10 mouse cellular contexts compared by ENCODE assay signal in the genomic region with DNA sequence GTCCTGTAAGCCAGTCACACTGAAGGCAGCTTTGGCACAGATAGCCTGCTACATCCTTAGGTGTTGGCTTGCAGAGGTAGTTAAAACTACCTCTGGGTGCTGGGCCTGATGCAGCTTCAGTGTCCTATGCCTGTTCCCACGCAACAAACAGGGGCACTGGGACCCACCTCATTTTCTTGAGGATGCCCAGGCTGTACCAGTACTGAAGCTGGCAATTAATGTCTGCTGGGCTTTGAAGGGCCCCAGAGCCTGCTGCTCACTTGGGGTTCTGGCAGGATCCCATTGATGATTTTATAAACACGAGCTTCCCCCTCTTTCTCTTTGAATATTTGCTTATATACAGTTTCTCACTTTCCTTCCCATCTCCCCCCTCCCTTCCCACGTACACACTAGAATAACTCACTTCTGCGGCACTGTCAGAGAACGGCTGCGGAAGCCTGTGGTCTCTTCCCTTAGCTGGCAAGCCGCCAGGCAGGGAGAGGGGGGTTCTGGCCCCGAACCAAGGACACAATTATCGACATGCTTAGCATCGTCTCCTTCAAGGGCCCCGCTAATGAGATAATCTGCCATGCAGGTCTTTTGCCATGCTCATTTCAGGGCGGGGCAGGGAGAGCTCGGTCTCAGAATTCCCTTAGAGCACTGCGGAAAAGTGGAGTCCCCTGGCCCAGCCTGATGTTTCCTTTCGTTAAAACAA.
DNase-seq lines count a peak whose midpoint lies in the region; ATAC-seq lines count a peak whose summit lies in the region.
"Had no signal": no experiment of that assay in that cellular context is flagged by ENCODE, and none has a peak within 500 bp of the region (broad histone marks: within the 10 kb centered on the region; RNA-seq: fewer than 3 reads in every experiment).

No protein-coding gene starts in this region.

- no peaks in the 10 kb centered on the region for H3K27me3 ChIP-seq in embryonic facial prominence, embryonic 10.5 days (replicated peaks; ENCODE audit: low read depth, poor library complexity, severe bottlenecking)
- no peaks in the 10 kb centered on the region for H3K27me3 ChIP-seq in hindbrain, embryonic 14.5 days (ENCODE audit: control insufficient read depth, insufficient read depth, low read length)
- 0 out of 2 replicates have a peak, but pooled peaks cover 6% of the 10 kb centered on the region for H3K27me3 ChIP-seq in midbrain, embryonic 15.5 days (replicated peaks)

- H3K4me2 ChIP-seq in hindbrain, embryonic 14.5 days (replicated peaks), result no peak overlapping the region
- no peak overlapping the region for H3K4me2 ChIP-seq in midbrain, embryonic 15.5 days

- H3K4me3 ChIP-seq in embryonic facial prominence, embryonic 10.5 days, result no peak overlapping the region
- no peak overlapping the region for H3K4me3 ChIP-seq in hindbrain, embryonic 14.5 days (replicated peaks; ENCODE audit: low read length)
- H3K4me3 ChIP-seq in midbrain, embryonic 15.5 days, result no peak overlapping the region
- H3K4me3 ChIP-seq: myocyte had no signal

- H3K27ac ChIP-seq in embryonic facial prominence, embryonic 10.5 days (replicated peaks), result no peak overlapping the region
- no peak overlapping the region for H3K27ac ChIP-seq in hindbrain, embryonic 14.5 days
- no peak overlapping the region for H3K27ac ChIP-seq in midbrain, embryonic 15.5 days
- H3K27ac ChIP-seq: kidney, postnatal 0 days had no signal

- intact Hi-C loops in heart, postnatal 14 days (cut with DNase I), result no loop called here

- 69% methylated on average over 15 of the region's 15 CpGs for WGBS in embryonic facial prominence, embryonic 10.5 days
- WGBS in hindbrain, embryonic 14.5 days, result 30% methylated on average over 15 of the region's 15 CpGs
- WGBS in midbrain, embryonic 15.5 days, result 29% methylated on average over 15 of the region's 15 CpGs

- ATAC-seq in hindbrain, embryonic 14.5 days (ENCODE audit: low FRiP score), result peak; percentile 48
- ATAC-seq in midbrain, embryonic 15.5 days (replicated peaks), result peak; percentile 52; the same call in 1 of the 2 replicates
- ATAC-seq in monocyte, adult 5-6 weeks (replicated peaks; ENCODE audit: insufficient number of reproducible peaks, low FRiP score, low TSS enrichment, poor library complexity, severe bottlenecking), result no peak
- no peak for ATAC-seq in cerebellum, adult (ENCODE audit: insufficient number of reproducible peaks, low FRiP score, low TSS enrichment)

- no peak overlapping the region for H3K9ac ChIP-seq in hindbrain, embryonic 14.5 days
- H3K9ac ChIP-seq in midbrain, embryonic 15.5 days, result no peak overlapping the region

- H3K36me3 ChIP-seq in embryonic facial prominence, embryonic 10.5 days (replicated peaks), result no peaks in the 10 kb centered on the region
- no peaks in the 10 kb centered on the region for H3K36me3 ChIP-seq in hindbrain, embryonic 14.5 days (replicated peaks; ENCODE audit: control insufficient read depth, insufficient read depth)
- no peaks in the 10 kb centered on the region for H3K36me3 ChIP-seq in midbrain, embryonic 15.5 days (replicated peaks)

- DNase-seq in heart, postnatal 4 days, result peak; percentile 6
- DNase-seq in heart, postnatal 14 days, result no peak
- DNase-seq in embryonic facial prominence, embryonic 10.5 days (ENCODE audit: low spot score), result peak; percentile 11
- peak; percentile 73 for DNase-seq in hindbrain, embryonic 14.5 days (ENCODE audit: low spot score)
- DNase-seq in kidney, postnatal 36 days, result no peak

- H3K9me3 ChIP-seq in embryonic facial prominence, embryonic 10.5 days, result no peaks in the 10 kb centered on the region
- no peaks in the 10 kb centered on the region for H3K9me3 ChIP-seq in hindbrain, embryonic 14.5 days (ENCODE audit: control insufficient read depth, low read length)
- H3K9me3 ChIP-seq in midbrain, embryonic 15.5 days, result no peaks in the 10 kb centered on the region

- H3K4me1 ChIP-seq in embryonic facial prominence, embryonic 10.5 days, result 0 out of 2 replicates have a peak, but pooled peaks cover 10% of the 10 kb centered on the region
- peaks cover 17% of the 10 kb centered on the region; the same call in 1 of the 2 replicates for H3K4me1 ChIP-seq in hindbrain, embryonic 14.5 days (replicated peaks; ENCODE audit: control insufficient read depth, insufficient read depth, low read length)
- H3K4me1 ChIP-seq in midbrain, embryonic 15.5 days, result peaks cover 14% of the 10 kb centered on the region; the same call in 1 of the 2 replicates

Comparison
In these comparisons a context has a peak if more than half of its experiments do, and no peak if none do; other contexts are left out.
1. DNase-seq: peak in heart, postnatal 4 days (single experiment), embryonic facial prominence, embryonic 10.5 days (single experiment) and hindbrain, embryonic 14.5 days (single experiment); none in heart, postnatal 14 days (0 of 2) and kidney, postnatal 36 days (0 of 2).
2. ATAC-seq: peak in hindbrain, embryonic 14.5 days (single experiment) and midbrain, embryonic 15.5 days (single experiment); none in monocyte, adult 5-6 weeks (single experiment) and cerebellum, adult (single experiment).